Mouse (Mus musculus) cerebellum, adult 2 months (tissue): ENCODE measurements at regions not wholly inside any gene's neighbourhood (a gene's known extent, or its start where the extent isn't known, plus 50 kb on each side); places are given as distances from the start of the nearest gene placed in this dataset.

ENCODE experiments used
- CTCF ChIP-seq: fragments of 200-500 bp; IDR thresholded peaks from 2 replicates; pipeline ENCODE4 v1.5.1; 2011; ENCODE audit warnings: low read depth, mild to moderate bottlenecking, control low read depth, low read length, moderate library complexity, borderline replicate concordance; ENCODE audit not compliant: insufficient read depth
- POLR2A ChIP-seq: fragments of 200-500 bp; IDR thresholded peaks from 2 replicates; pipeline ENCODE4 v1.6.1; 2011; ENCODE audit warnings: low read length, control low read depth, borderline replicate concordance; ENCODE audit not compliant: insufficient read depth

DNA sequence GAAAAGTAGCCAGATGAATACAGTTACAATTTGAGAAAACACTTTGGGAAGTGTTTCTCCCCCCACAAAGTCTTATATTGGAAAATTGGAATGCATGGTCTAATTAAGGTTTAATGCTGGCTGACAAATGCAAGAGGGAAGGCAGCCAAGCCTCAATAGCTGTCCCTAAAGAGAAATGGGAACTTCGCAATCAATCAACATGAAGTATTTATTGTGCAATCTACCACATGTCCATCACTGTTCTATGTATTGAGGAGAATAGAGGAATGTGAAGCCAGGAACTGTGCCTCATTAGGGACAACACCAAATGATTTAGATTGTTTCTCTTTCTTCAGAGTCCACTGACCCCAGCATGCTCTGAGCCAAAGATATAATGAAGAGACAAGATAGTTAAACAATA is 715.7 kb upstream of the Slc8a1 start:
- TF ChIP-seq CTCF (no peak), POLR2A (no peak)
